Mouse (Mus musculus) adrenal gland, postnatal 14 days (tissue): ENCODE data around the gene Trafd1. TPM values are rescaled to one million over a fixed set of nuclear protein-coding genes. Genes with fewer than 3 reads are reported as not detected.

Experiments
- DNase-seq: peaks from one replicate; pipeline ENCODE4 v3.0.0; 2021; ENCODE audit warnings: mixed read lengths
- long read RNA-seq, 2 experiments: library from polyadenylated mRNA; stranded (forward); transcript quantifications; one replicate each; pipeline ENCODE4 v2.0.0; 2021
- total RNA-seq: library from RNA; stranded (reverse); gene quantifications from 2 replicates; pipeline ENCODE4 v1.2.3, GENCODE M21; 2021

The Trafd1 gene
- 38.1 and 52.2 TPM in 2 replicates for total RNA-seq
- long read RNA-seq, experiment 1, transcript Trafd1-201 (12 exons, 2,503 nt): major isoform, 14 of 45 reads
- long read RNA-seq, experiment 1, partial matches to known transcripts: 6 of 45 reads
- long read RNA-seq, experiment 1, other reads (novel, unspliced or antisense): 24 of 45 reads
- long read RNA-seq, experiment 2, transcript Trafd1-202 (12 exons, 2,425 nt): minor isoform, 6 of 47 reads
- long read RNA-seq, experiment 2, transcript Trafd1-201 (12 exons, 2,503 nt): major isoform, 13 of 47 reads
- long read RNA-seq, experiment 2, partial matches to known transcripts: 3 of 47 reads
- long read RNA-seq, experiment 2, other reads (novel, unspliced or antisense): 24 of 47 reads

GRCm38 (mm10) chr5:121385461-121386119 lies at the start of gene Trafd1:
Gene Trafd1 (minus strand): TSS chr5:121385632.
- peak; percentile 98 for DNase-seq

- DNase-seq: no peak
Observed at GRCm38 (mm10) chr5:121428954-121429353, 43.5 kb upstream of the Trafd1 start.

- DNase-seq: no peak
Observed at GRCm38 (mm10) chr5:121423297-121423696, 37.9 kb upstream of the Trafd1 start.

GRCm38 (mm10) chr5:121422787-121423186 lies 37.4 kb upstream of the Trafd1 start:
- DNase-seq: no peak

- no peak for DNase-seq
Observed at GRCm38 (mm10) chr5:121420721-121421120, 35.3 kb upstream of the Trafd1 start.

GRCm38 (mm10) chr5:121410975-121411374 lies 25.5 kb upstream of the Trafd1 start:
- DNase-seq: no peak

GRCm38 (mm10) chr5:121407856-121408255 lies 22.4 kb upstream of the Trafd1 start:
- DNase-seq: peak; percentile 57

- DNase-seq: no peak
Observed at GRCm38 (mm10) chr5:121400849-121401248, 15.4 kb upstream of the Trafd1 start.

- no peak for DNase-seq
Observed at GRCm38 (mm10) chr5:121400064-121400463, 14.6 kb upstream of the Trafd1 start.

GRCm38 (mm10) chr5:121399540-121399939 lies 14.1 kb upstream of the Trafd1 start:
- DNase-seq: no peak

GRCm38 (mm10) chr5:121398965-121399462 lies 13.6 kb upstream of the Trafd1 start:
- DNase-seq: no peak

GRCm38 (mm10) chr5:121398146-121398964 lies 12.9 kb upstream of the Trafd1 start:
- DNase-seq: no peak

- peak; percentile 98 for DNase-seq
Observed at GRCm38 (mm10) chr5:121397187-121398145, 12.0 kb upstream of the Trafd1 start, which contains the start of gene Naa25. Gene Naa25 (plus strand): TSS chr5:121397936.

GRCm38 (mm10) chr5:121395621-121396020 lies 10.2 kb upstream of the Trafd1 start:
- DNase-seq: no peak

- no peak for DNase-seq
Observed at GRCm38 (mm10) chr5:121393402-121393801, 8.0 kb upstream of the Trafd1 start.

GRCm38 (mm10) chr5:121392667-121393380 lies 7.4 kb upstream of the Trafd1 start:
- DNase-seq: peak; percentile 61

GRCm38 (mm10) chr5:121389691-121390090 lies 4.3 kb upstream of the Trafd1 start:
- DNase-seq: no peak

GRCm38 (mm10) chr5:121389106-121389505 lies 3.7 kb upstream of the Trafd1 start:
- peak; percentile 39 for DNase-seq

- peak; percentile 61 for DNase-seq
Observed at GRCm38 (mm10) chr5:121387126-121387525, 1.7 kb upstream of the Trafd1 start.

GRCm38 (mm10) chr5:121386120-121386909 lies 883 bp upstream of the Trafd1 start:
- no peak for DNase-seq
